Mouse (Mus musculus) left cerebral cortex, postnatal 10 days (tissue): ENCODE measurements at regions not wholly inside any gene's neighbourhood (a gene's known extent, or its start where the extent isn't known, plus 50 kb on each side); places are given as distances from the start of the nearest gene placed in this dataset.
A peak's percentile ranks its signal among the peaks of the same experiment; 100 is the strongest.

Experiments used
- DNase-seq, 2 experiments: peaks; one replicate each; pipeline ENCODE4 v3.0.0; 2021 to 2022; ENCODE audit warnings: low spot score in 2 of 2, mixed read lengths in 1 of 2; ENCODE audit errors: extremely low spot score in 1 of 2
- intact Hi-C: fragments of 180-260 bp; cut with DNase I; formaldehyde crosslinking; loops from one replicate; pipeline ENCODE4 v1.15.1; 2025

DNA sequence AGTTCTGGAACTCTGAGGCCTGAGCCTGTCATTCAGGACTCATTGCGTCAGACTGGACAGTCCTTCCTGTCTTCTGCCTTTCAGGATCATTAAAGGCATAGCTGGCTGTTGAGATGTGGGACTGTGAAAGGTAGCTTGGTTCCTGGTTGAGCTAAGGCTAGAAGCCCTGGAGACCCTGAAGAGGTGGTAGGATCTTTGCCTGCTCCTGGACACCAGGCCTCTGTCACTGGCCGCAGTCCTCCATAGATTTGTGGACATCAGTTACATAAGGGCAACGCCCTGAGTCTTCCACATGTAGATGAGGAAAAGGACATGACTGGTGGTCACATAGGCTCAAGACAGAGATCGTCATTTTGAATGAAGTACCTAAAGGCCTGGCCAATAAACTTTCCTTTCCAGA is 127.9 kb downstream of the Opa1 start:
- no peak for DNase-seq
- intact Hi-C loops = no loop called here

DNA sequence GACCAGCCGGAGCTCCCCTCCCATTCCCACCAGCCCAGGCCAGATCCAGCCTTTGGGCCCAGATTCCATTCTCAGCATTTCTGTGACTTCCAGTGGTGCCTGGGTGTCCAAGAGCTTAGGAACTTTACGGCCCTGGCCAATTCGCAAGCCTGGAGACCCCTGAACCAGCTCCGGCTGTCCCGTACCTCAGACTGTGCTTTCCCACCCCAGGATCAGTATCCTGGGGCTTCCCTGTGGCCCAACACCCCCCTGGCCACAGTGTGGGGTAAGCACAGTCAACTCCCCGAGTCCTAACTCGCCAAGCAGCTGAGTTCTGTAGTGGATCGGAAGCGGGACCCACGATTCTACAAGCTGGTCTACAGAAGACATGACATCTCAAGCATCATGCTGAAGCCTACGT is 128.5 kb downstream of the Opa1 start:
- intact Hi-C loops = no loop called here
- DNase-seq = no peak

DNA sequence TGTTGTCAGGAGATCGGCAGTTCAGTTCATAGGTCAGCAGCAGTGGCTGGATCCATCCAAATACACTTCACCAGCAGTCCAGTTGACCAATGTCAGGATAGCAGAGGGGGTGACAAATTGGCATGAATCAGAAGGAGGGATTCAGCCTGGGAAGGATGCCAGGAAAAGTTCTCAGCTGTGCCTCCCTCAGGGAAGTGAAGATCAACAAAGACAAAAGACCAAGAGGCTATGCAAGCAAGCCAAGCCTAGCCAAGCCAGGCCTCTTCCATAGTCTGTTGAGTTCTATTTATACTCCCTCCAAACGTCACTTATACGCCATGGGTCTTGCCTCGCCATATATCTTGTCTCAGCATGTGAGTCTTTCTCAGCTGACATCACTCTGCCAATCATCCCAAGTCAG is 129.9 kb downstream of the Opa1 start:
- intact Hi-C loops = no loop called here
- no peak for DNase-seq

DNA sequence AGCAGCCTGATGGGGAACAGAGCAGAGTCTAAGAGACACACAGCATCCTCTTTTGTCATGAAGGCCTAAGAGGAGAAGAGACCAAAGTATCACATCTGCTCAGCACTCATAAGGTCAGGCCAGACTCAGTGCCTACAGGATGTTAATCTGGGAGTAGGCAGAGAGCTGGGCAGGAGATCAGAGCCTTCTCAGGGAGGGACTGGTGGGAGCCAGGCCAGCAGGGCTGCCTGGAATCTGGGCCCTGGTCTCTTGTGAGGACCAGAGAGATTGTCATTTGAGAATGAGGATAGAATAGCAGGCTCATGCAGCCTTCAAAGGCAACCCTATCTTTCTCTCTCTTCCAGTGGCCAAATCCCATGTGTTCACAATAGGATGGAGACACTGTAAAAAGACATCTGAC is 132.3 kb downstream of the Opa1 start:
- intact Hi-C loops = no loop called here

DNA sequence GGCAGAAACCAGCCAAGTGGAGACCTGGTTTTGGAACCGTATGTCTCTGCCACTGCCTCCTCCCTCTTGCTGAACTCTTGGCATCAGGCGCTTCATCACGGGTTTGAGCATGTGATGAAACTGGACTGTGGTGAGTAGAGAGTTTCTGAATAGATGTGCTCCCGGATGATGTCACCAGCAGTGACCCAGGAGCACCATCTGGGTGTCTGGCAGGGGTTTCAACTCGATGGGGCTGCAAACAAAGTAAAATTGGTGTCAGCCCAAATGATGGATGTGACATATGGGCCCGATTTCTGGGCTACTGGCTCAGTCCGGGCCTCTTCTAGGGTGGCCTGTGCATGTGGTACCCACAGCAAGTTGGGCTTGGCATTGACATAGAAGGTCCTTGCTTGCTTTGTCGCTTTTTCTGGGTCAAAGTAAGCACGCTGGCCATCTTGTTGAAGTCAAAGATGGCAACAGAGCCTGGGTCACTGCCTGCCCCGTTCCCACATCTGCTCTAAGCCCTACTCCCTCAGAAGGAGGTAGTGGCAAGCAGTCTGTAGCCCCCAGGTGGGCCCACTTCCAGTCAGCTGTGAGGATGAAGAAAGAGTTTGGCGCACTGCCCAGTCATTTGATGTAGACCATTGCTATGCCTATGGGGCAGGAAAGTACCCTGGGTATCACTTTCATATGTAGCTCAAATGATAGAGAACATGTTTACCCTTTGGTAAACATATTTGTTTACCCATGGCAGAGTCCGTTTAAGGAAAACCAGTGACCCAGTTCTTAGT is 133.0 kb downstream of the Opa1 start:
- intact Hi-C loops = no loop called here
- peak in 1 of 2 experiments; percentile 52 for DNase-seq

More for the DNA sequence above, 132.3 kb downstream of the Opa1 start:
- no peak for DNase-seq

DNA sequence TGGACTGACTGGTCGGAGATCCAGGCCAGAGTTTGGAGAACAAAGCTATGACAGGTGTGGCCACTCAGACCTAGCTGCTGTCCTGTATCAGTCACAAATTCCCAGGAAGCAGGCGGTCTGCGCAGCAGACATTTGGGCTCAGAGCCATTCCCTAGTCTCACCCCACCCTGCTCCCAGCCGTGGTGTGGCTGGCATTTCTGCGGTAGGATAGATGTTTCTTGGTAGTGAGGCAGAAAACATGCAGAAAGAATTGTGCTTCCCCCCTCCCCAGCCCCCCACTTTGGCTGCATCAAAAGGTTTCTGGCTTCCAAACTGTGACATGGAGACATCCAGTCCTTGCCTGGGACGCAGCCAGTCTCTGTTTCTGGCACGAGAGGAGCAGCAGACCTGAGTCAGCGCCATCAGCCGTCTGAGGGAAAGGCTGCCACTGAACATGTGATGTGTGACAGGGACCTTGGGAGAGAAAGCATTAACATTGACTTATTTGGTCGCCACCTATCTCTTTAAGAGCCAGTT is 135.5 kb downstream of the Opa1 start:
- peak in 1 of 2 experiments; percentile 47 for DNase-seq
- intact Hi-C loops = no loop called here

DNA sequence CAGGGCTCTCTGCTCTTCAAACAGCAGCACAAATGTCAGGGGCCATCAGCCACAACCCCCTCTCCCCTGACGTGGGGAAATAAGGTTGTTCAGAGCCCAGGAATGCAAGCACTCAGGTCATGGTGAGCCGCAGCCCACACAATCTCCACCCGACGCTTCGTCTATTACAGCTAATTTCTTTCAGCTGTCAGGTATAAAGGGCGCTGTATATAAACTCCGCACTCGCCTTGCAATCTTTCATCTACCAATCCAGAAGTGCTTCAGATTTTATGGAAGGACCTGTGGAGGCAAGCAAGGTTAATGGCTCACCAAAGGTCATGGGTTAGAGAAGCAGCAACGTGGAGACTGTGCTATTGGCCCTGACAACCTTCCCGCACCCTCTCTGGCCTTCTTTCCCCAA is 139.8 kb downstream of the Opa1 start:
- no peak for DNase-seq
- intact Hi-C loops = no loop called here

DNA sequence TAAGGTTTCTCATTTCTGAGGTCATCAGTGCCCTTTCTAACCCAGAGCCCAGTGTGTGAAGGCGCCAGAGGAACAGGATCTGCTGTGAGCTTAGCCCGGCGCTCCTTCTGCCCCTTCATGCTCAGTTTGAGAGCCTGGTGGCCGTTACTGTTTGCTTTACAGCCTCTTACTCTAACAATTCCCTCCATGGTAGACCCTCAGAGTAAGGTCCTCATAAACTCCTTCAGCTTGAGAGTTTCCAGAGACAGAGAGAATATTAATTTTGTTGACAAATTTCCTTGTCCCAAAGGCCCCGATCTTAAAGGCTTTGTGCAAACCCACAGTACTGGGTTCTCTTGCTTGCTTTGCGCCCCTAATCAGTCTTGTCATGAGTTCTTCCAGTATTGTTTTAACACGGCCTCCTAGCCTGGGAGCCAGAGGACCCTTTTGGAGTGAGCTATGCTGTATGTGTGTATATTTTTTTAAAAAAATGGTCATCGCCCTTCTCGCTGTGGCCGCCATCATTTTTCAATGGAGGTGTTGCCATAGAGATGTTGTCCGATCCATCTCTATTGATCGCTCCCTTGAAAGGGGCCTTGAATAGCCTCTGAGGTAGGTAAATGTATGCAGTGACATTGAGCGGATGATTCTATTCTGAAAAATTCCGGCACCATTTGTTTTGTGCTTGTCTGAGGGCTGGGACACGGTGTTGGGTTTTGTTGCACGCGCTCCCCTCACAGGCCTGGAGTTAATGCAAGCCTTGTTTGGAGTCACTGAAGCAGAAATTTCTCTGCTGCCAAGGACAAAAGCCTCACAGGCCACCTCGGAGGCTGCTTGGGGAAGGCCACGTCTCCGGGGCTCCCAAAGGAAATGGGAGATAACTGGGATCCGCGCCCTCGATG is 140.7 kb downstream of the Opa1 start:
- intact Hi-C loops = no loop called here
- no peak for DNase-seq

DNA sequence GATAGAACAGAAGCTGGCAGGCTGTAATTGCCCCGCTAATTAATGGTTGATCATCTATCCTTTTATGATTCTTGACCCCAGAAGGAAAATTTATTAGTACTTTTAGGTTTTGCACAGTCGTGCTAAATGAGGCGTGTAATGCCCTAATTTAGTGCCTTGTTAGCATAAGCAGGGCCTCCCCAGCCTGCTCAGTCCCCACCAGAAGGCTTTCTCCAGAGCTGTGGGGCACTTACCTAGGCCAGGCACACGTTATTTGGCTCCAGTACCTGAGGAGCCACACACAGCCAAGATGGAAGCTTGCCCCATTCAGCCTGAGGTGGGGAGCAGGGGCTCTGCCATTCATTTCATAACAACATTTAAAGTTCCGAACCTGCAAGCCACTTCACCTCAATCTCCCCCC is 146.0 kb downstream of the Opa1 start:
- intact Hi-C loops = no loop called here
- no peak for DNase-seq

DNA sequence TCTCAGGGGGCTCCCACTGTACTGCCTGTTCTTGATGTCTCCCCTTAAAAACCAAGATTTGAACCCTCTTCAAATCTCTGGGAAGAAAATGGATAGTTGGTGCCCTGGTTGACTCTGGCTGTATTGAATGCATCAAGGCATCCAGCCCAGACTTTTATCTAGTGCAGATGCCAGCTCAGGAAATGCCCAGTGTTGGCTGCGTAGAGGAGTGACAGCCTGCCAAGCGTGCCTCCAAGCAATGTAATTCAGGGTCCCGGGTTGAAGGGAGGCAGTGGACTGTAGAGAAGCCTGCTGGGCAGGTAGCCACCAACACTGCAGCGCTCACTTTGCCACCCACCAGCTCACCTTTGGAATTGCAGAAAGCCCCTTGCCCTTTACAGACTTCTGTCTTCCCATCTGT is 146.4 kb downstream of the Opa1 start:
- DNase-seq = no peak

DNA sequence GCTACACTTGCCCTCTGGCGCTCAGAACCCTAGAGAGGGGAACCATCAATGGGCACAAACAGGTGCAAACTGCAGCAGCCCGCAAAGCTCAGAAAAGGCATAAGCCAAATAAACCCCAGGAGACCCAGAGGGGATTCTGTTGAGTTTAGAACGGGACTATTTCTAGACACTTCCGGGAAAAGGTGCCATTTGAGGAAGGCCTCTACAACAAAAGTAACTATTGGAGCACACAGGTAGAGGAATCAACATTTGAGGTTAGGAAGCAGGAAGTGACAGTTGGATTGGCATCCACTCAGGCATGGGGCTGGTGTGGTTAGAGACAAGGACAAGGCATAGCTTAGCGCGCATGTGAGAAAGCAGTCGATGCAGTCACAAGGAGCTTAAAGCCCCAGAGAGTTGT is 148.3 kb downstream of the Opa1 start:
- intact Hi-C loops = no loop called here
- no peak for DNase-seq

More for the DNA sequence above, 146.4 kb downstream of the Opa1 start:
- intact Hi-C loops = no loop called here

DNA sequence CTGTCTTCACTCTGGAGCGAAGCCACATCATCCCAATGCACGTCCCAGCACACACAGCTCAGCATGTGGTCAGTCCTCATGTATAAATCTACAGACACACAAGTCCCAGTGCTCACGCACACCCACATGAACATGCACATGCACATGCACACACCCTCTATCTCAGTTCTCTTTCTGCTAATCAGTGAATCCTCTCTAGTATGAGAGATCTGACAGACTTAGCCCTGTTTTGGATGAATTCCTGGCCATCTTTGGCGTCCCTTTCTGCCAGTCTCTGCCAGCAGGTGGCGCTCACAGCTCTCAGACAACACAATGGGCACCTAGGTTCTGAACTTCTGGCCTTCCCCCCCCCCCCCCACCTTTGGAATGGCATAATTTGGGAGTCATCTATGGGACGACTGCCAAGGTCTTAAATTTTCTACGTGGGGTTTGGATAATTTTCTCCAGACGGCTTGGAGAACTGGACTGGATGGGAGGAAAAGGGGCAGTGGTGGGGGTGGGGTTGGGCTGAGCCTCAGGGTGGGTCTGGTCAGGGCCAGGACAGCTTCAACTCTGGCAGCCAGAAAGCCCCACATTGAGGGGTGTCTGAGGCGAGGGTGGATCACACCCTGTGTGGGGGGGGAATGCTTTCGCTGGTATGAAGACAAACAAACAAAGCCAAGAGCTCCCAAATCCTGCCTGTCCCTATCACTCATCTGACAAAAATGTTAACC is 149.8 kb downstream of the Opa1 start:
- intact Hi-C loops = loop anchor here (2.0 kb wide), 2 partner anchors 338 to 508 kb away; no protein-coding TSS in a partner anchor
- peak; percentile 73 to 78 for DNase-seq

DNA sequence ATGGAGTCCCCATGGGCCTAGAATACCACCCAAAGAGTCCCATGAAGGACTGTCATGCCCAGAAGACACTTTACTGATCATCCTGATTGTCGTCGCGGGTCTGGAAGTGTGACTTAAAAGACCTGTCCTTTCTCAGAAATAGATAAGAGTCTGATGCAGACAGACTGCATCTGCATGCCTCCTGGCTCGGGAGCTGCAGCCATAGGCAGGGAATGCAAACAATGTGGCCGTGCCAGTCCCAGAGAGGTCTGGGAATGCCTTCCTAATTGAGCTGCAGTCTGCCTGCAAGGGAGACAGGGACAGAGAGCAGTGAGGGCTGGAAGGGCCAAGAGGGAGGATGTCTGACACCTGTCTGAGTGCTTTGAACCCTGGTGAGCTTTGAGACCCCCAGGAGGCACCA is 150.9 kb downstream of the Opa1 start:
- intact Hi-C loops = loop anchor here (5.0 to 10.0 kb wide), 2 partner anchors 225 to 462 kb away; no protein-coding TSS in a partner anchor

DNA sequence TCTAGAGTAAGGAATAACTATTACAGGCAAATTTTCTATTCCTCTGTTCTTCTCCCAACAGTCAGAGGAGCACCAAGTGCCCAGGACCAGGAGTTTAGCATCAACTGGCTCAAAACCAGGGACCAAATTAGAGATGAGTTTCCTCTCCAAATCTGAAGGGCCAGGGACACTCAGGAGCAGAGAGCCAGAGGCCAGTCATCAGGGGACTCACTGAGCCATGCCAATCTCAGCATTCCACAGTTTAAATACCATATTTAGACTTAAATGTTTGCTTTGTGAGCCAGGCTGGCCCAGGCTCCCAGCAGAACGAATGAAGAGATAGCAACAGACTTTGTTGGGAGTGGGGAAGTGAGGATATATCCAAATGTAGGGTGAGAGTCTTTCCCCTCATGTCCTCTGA is 153.8 kb downstream of the Opa1 start:
- intact Hi-C loops = loop anchor here (5.0 to 10.0 kb wide), 2 partner anchors 222 to 459 kb away; no protein-coding TSS in a partner anchor
- DNase-seq = no peak

More for the DNA sequence above, 150.9 kb downstream of the Opa1 start:
- DNase-seq = no peak

DNA sequence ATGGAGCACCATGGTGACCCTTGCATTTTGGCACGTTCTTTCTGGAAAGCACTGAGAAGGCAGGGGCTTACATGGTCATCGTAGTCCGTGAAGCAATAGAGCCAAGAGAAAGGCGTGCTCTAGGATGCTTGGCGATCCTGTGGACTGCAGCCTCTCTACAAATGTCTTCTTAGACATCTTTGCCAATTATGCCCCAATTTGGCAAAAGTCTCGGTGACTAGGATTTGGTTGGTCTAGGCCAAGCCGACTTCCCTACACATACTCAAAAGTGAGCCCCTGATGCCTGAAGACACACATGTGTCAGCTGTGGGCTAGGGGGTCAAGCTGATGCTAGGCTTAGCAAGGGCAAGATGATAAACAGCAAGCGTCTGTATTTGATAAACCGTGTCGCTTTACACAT is 154.7 kb downstream of the Opa1 start:
- DNase-seq = no peak
- intact Hi-C loops = loop anchor here (5.0 to 10.0 kb wide), 2 partner anchors 221 to 458 kb away; no protein-coding TSS in a partner anchor

DNA sequence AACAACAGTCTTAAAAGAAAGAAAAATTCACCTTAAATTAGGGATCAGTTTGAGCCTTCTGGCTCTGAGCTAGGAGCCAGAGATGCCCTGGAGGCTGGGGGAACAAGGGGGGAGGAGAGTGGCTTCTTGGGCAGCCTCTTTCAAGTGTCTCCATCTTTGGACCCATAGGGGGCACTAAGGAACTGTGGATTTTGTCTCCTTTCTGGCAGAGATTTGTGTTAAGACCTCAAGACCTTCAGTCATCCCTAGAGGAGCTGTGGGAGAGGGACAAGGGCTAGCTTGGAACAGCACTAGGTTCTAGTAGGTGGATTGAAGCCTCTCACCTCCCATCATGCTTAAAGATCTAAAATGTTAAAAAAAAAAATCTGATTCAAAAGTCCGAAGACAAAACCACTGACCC is 155.2 kb downstream of the Opa1 start:
- peak; percentile 57 to 60 for DNase-seq
- intact Hi-C loops = loop anchor here (5.0 to 10.0 kb wide), 2 partner anchors 220 to 458 kb away; no protein-coding TSS in a partner anchor

DNA sequence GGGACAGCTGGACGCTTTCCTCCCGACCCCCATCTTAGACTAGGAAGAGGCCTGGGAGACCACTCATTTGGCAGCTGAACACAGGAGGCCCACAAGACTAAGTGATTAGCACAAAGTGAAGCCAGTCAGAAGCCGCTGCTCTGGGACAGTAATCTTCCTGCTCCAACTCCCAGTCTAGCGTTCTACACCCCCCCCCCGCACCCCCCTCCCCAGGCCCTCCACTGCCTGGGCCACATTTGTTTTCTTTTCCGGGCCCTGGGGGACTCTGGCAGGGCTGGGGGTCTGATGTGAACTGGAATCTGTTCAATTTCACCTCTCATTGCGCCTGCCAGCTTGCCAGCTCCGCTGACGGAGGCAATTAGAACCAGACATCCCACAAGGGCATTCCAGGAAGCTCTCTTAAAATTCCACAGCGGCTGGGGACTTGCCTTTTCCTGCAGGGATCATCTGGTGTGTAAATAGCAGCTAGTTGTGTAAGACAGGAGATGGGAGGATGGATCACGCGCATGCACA is 155.7 kb downstream of the Opa1 start:
- intact Hi-C loops = loop anchor here (5.0 to 10.0 kb wide), 2 partner anchors 220 to 458 kb away; no protein-coding TSS in a partner anchor
- peak in 1 of 2 experiments; percentile 57 for DNase-seq

DNA sequence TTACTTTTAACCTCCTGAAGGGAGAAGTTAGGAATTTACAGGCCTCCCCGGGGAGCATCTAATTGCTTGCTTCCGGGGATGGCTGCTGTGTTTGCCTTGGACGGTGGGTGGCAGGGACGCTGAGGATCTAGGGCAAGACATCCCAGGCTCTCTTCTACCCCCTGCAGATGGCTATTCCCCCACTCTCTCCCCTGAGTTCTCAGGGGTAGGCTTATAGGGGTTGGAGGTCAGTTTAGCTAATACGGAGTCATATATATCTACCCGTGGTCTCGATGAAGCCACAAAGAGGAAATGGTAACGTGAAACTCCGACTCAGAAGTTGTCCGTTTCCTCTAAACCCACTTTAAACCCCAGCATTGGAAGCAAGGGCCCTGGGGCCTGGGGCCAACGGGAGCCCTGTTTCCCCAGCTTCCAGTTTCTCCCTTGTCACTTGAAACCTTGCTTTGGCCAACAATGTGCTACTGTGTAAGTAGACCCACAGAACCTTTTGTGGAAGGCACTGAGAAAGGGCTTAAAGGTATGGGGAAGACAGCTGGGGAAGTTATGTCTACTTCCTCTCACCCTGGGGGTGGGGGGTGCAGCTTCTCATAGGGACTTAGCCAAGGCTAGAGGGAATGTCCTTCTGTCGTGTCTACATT is 156.4 kb downstream of the Opa1 start:
- DNase-seq = peak in 1 of 2 experiments; percentile 63
- intact Hi-C loops = loop anchor here (10.0 kb wide), 1 partner anchor 219 kb away; no protein-coding TSS in a partner anchor
